Mouse (Mus musculus): Measurements from ENCODE around the gene Selenoo.
A peak's percentile ranks its signal among the peaks of the same experiment; 100 is the strongest.

Selenoo gene

GRCm38 (mm10) chr15:89126622-89127021, 37.7 kb downstream of the Selenoo start:
- no peak for DNase-seq (ENCODE audit: low read depth, low spot score)

- DNase-seq (ENCODE audit: low read depth, low spot score), result no peak
Observed at GRCm38 (mm10) chr15:89127364-89127940, 38.6 kb downstream of the Selenoo start.

GRCm38 (mm10) chr15:89128382-89129350, 39.8 kb downstream of the Selenoo start, which contains the start of gene Hdac10:
TSS of gene Hdac10 (minus strand) at chr15:89128700.
- peak; percentile 88 for DNase-seq (ENCODE audit: low read depth, low spot score)

GRCm38 (mm10) chr15:89130245-89130644, 41.4 kb downstream of the Selenoo start:
- DNase-seq (ENCODE audit: low read depth, low spot score), result no peak

GRCm38 (mm10) chr15:89131316-89131715, 42.4 kb downstream of the Selenoo start:
- DNase-seq (ENCODE audit: low read depth, low spot score), result peak; percentile 82

GRCm38 (mm10) chr15:89136461-89137155, 47.7 kb downstream of the Selenoo start:
- DNase-seq (ENCODE audit: low read depth, low spot score), result no peak

GRCm38 (mm10) chr15:89137378-89138045, 48.6 kb downstream of the Selenoo start:
- no peak for DNase-seq (ENCODE audit: low read depth, low spot score)

GRCm38 (mm10) chr15:89138046-89138405, 49.1 kb downstream of the Selenoo start:
- DNase-seq (ENCODE audit: low read depth, low spot score), result no peak

- no peak for DNase-seq (ENCODE audit: low read depth, low spot score)
Observed at GRCm38 (mm10) chr15:89138531-89138930, 49.6 kb downstream of the Selenoo start.

GRCm38 (mm10) chr15:89140048-89140658, 51.3 kb downstream of the Selenoo start:
- peak; percentile 46 for DNase-seq (ENCODE audit: low read depth, low spot score)

GRCm38 (mm10) chr15:89140659-89141252, 51.9 kb downstream of the Selenoo start, which contains the start of gene Mapk12:
TSS of gene Mapk12 (minus strand) at chr15:89140703.
- DNase-seq (ENCODE audit: low read depth, low spot score), result peak; percentile 37

GRCm38 (mm10) chr15:89141443-89141842, 52.6 kb downstream of the Selenoo start:
- peak; percentile 32 for DNase-seq (ENCODE audit: low read depth, low spot score)

- no peak for DNase-seq (ENCODE audit: low read depth, low spot score)
Observed at GRCm38 (mm10) chr15:89141905-89142304, 53.0 kb downstream of the Selenoo start.

GRCm38 (mm10) chr15:89143134-89143533, 54.2 kb downstream of the Selenoo start:
- no peak for DNase-seq (ENCODE audit: low read depth, low spot score)

- no peak for DNase-seq (ENCODE audit: low read depth, low spot score)
Observed at GRCm38 (mm10) chr15:89144965-89145364, 56.1 kb downstream of the Selenoo start.

GRCm38 (mm10) chr15:89145813-89146350, 57.0 kb downstream of the Selenoo start:
- no peak for DNase-seq (ENCODE audit: low read depth, low spot score)

GRCm38 (mm10) chr15:89146537-89146936, 57.7 kb downstream of the Selenoo start:
- DNase-seq (ENCODE audit: low read depth, low spot score), result peak; percentile 81

GRCm38 (mm10) chr15:89147024-89147423, 58.1 kb downstream of the Selenoo start:
- DNase-seq (ENCODE audit: low read depth, low spot score), result peak; percentile 90

GRCm38 (mm10) chr15:89147456-89147855, 58.6 kb downstream of the Selenoo start:
- peak; percentile 41 for DNase-seq (ENCODE audit: low read depth, low spot score)

- DNase-seq (ENCODE audit: low read depth, low spot score), result peak; percentile 33
Observed at GRCm38 (mm10) chr15:89147895-89148294, 59.0 kb downstream of the Selenoo start.

Measured in CD4-positive, CD25-positive, alpha-beta regulatory T cell, adult 2 months (primary cell).